In genomic region chr13:46287801-46288200, GRCm38 (mm10) we compare ENCODE assay signal across 22 mouse cellular contexts. TPM values are rescaled to one million over a fixed set of nuclear protein-coding genes. Genes with fewer than 3 reads are reported as not detected.
DNase-seq lines count a peak whose midpoint lies in the region; ATAC-seq and TF ChIP-seq lines count a peak whose summit lies in the region.
"Had no signal": no experiment of that assay in that cellular context is flagged by ENCODE, and none has a peak within 500 bp of the region (broad histone marks: within the 10 kb centered on the region; RNA-seq: fewer than 3 reads in every experiment).

No protein-coding gene starts in this region.

- H3K27me3 ChIP-seq in embryonic facial prominence, embryonic 10.5 days (replicated peaks; ENCODE audit: low read depth, poor library complexity, severe bottlenecking), result no peaks in the 10 kb centered on the region
- no peaks in the 10 kb centered on the region for H3K27me3 ChIP-seq in limb, embryonic 14.5 days (ENCODE audit: control insufficient read depth, insufficient read depth, low read length)
- no peaks in the 10 kb centered on the region for H3K27me3 ChIP-seq in forebrain, embryonic 11.5 days (ENCODE audit: control insufficient read depth, insufficient read depth, low read length)
- H3K27me3 ChIP-seq: heart, embryonic 13.5 days; hindbrain, embryonic 15.5 days; liver, embryonic 13.5 days had no signal

- peak; percentile 42 for DNase-seq in NIH3T3 (ENCODE audit: low read depth)
- DNase-seq in embryonic facial prominence, embryonic 10.5 days (ENCODE audit: low spot score), result peak; percentile 32
- peak; percentile 73 for DNase-seq in forelimb bud, embryonic 11.5 days (ENCODE audit: low read depth, low spot score)
- peak; percentile 60 for DNase-seq in limb, embryonic 14.5 days (ENCODE audit: low spot score)
- no peak for DNase-seq in spleen, postnatal 10 days (ENCODE audit: low spot score in 2 of 2)
- no peak for DNase-seq in ovary, postnatal 14 days (ENCODE audit: low spot score)
- no peak for DNase-seq in forebrain, embryonic 11.5 days (ENCODE audit: low spot score)
- DNase-seq in cerebellum, postnatal 10 days, result no peak
- DNase-seq: adrenal gland, postnatal 14 days; cerebellum, adult 11 months; cerebellum, postnatal 36 days; liver, embryonic 13.5 days; lung, embryonic 14.5 days; lung, postnatal 36 days; right cerebral cortex, adult 18-20 months; thymus, postnatal 4 days had no signal

- H3K9ac ChIP-seq in limb, embryonic 14.5 days (ENCODE audit: low read depth, low read length, severe bottlenecking), result no peak overlapping the region
- H3K9ac ChIP-seq in forebrain, embryonic 11.5 days (ENCODE audit: low read length), result no peak overlapping the region
- H3K9ac ChIP-seq: heart, embryonic 13.5 days; hindbrain, embryonic 15.5 days; liver, embryonic 13.5 days; lung, embryonic 14.5 days had no signal

- peaks cover 9% of the 10 kb centered on the region; the same call in 1 of the 2 replicates for H3K4me1 ChIP-seq in embryonic facial prominence, embryonic 10.5 days
- no peaks in the 10 kb centered on the region for H3K4me1 ChIP-seq in limb, embryonic 14.5 days (ENCODE audit: control insufficient read depth, insufficient read depth, low read length)
- no peaks in the 10 kb centered on the region for H3K4me1 ChIP-seq in forebrain, embryonic 11.5 days (replicated peaks; ENCODE audit: control insufficient read depth, insufficient read depth, low read length)
- H3K4me1 ChIP-seq: heart, embryonic 13.5 days; hindbrain, embryonic 15.5 days; liver, embryonic 13.5 days had no signal

- no peak overlapping the region for H3K27ac ChIP-seq in embryonic facial prominence, embryonic 10.5 days (replicated peaks)
- H3K27ac ChIP-seq in limb, embryonic 14.5 days (replicated peaks; ENCODE audit: low read depth, low read length), result no peak overlapping the region
- no peak overlapping the region for H3K27ac ChIP-seq in forebrain, embryonic 11.5 days (ENCODE audit: low read depth, low read length)
- H3K27ac ChIP-seq: heart, embryonic 13.5 days; hindbrain, embryonic 15.5 days; liver, embryonic 13.5 days had no signal

- WGBS in embryonic facial prominence, embryonic 10.5 days, result 65% methylated on average over 8 of the region's 8 CpGs
- whole genome bisulfite sequencing in limb, embryonic 14.5 days, result 48% methylated on average over 8 of the region's 8 CpGs
- WGBS in forebrain, embryonic 11.5 days, result 85% methylated on average over 8 of the region's 8 CpGs

- H3K9me3 ChIP-seq in embryonic facial prominence, embryonic 10.5 days, result no peaks in the 10 kb centered on the region
- H3K9me3 ChIP-seq in limb, embryonic 14.5 days (ENCODE audit: control insufficient read depth, low read length), result no peaks in the 10 kb centered on the region
- no peaks in the 10 kb centered on the region for H3K9me3 ChIP-seq in forebrain, embryonic 11.5 days (ENCODE audit: control insufficient read depth, low read length)
- H3K9me3 ChIP-seq: heart, embryonic 13.5 days; hindbrain, embryonic 15.5 days; liver, embryonic 13.5 days had no signal

- ATAC-seq in limb, embryonic 14.5 days (ENCODE audit: low FRiP score, low read depth), result peak; percentile 73
- ATAC-seq in forebrain, embryonic 11.5 days (replicated peaks; ENCODE audit: low FRiP score), result no peak
- ATAC-seq: activated CD4-positive, CD25-positive, alpha-beta regulatory T cell, adult 4 months; forebrain, embryonic 16.5 days; midbrain, embryonic 16.5 days had no signal

- TF ChIP-seq POLR2A in limb, embryonic 14.5 days (IDR thresholded peaks at IDR 0.05; ENCODE audit: borderline replicate concordance, extremely low read depth, insufficient read depth, insufficient read length), result no peak

- no peak overlapping the region for H3K4me2 ChIP-seq in limb, embryonic 14.5 days (replicated peaks; ENCODE audit: low read depth, low read length, severe bottlenecking)
- H3K4me2 ChIP-seq in forebrain, embryonic 11.5 days (ENCODE audit: low read depth, low read length, severe bottlenecking), result no peak overlapping the region
- H3K4me2 ChIP-seq: heart, embryonic 13.5 days; hindbrain, embryonic 15.5 days; liver, embryonic 13.5 days; lung, embryonic 14.5 days had no signal

- H3K36me3 ChIP-seq in embryonic facial prominence, embryonic 10.5 days (replicated peaks), result no peaks in the 10 kb centered on the region
- H3K36me3 ChIP-seq in limb, embryonic 14.5 days (ENCODE audit: control insufficient read depth, insufficient read depth, low read length), result no peaks in the 10 kb centered on the region
- no peaks in the 10 kb centered on the region for H3K36me3 ChIP-seq in forebrain, embryonic 11.5 days (ENCODE audit: control insufficient read depth, insufficient read depth, low read length)
- H3K36me3 ChIP-seq: heart, embryonic 13.5 days; hindbrain, embryonic 15.5 days; liver, embryonic 13.5 days had no signal

- no peak overlapping the region for H3K4me3 ChIP-seq in embryonic facial prominence, embryonic 10.5 days
- no peak overlapping the region for H3K4me3 ChIP-seq in limb, embryonic 14.5 days (replicated peaks; ENCODE audit: low read length)
- H3K4me3 ChIP-seq in forebrain, embryonic 11.5 days (ENCODE audit: low read depth, low read length), result no peak overlapping the region
- H3K4me3 ChIP-seq: heart, embryonic 13.5 days; hindbrain, embryonic 15.5 days; liver, embryonic 13.5 days had no signal

RNA-seq across cellular contexts. Expression of gene Stmnd1, which starts 14.3 kb away (rescaled TPM):
- 0.11 TPM in 2 replicates for polyA plus RNA-seq in embryonic facial prominence, embryonic 10.5 days (2016; fragmentation: Nextera tagmentation; extraction: Ambion mirVana)
- polyA plus RNA-seq in limb, embryonic 14.5 days (2012; rRNA removed), result 0.29 and 0.74 TPM in 2 replicates
- 1.1 and 1.3 TPM in 2 replicates for polyA plus RNA-seq in limb, embryonic 14.5 days (2014; fragmentation: Nextera tagmentation; extraction: Ambion mirVana)
- polyA plus RNA-seq in forebrain, embryonic 11.5 days (2014; fragmentation: Nextera tagmentation; extraction: Ambion mirVana), result not detected in 2 replicates
- polyA plus RNA-seq: activated CD4-positive, CD25-positive, alpha-beta regulatory T cell, adult 4 months; forebrain, embryonic 16.5 days; liver, embryonic 13.5 days; lung, embryonic 14.5 days; midbrain, embryonic 16.5 days; small intestine, adult 2 months had no signal

Comparison
In these comparisons a context has a peak if more than half of its experiments do, and no peak if none do; other contexts are left out.
1. DNase-seq: peak in NIH3T3 (single experiment), embryonic facial prominence, embryonic 10.5 days (single experiment), forelimb bud, embryonic 11.5 days (single experiment) and limb, embryonic 14.5 days (single experiment); none in spleen, postnatal 10 days (0 of 2), ovary, postnatal 14 days (single experiment), forebrain, embryonic 11.5 days (single experiment) and cerebellum, postnatal 10 days (0 of 2).